ENCODE assay signal across 9 mouse cellular contexts in the genomic region with DNA sequence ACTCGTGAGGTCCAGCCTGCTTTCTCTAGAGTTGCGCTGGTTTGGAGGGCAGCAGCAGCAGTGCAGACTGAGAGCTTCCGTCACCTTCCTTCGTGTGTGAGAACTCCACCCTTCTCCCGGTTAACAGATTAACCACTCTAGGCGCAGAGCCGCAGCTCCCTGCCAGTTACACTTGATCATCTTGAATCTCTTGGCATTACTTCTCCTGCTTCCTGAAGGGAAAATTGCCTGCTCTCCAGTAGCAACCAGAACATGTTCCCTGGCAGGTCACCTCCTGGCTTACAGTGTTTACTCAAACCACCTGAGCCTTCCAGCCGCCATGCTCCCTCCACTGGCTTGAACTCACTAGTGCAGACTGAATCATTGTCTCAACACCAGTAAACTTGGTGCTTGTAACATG.
DNase-seq lines count a peak whose midpoint lies in the region; ATAC-seq lines count a peak whose summit lies in the region.
"Had no signal": no experiment of that assay in that cellular context is flagged by ENCODE, and none has a peak within 500 bp of the region (broad histone marks: within the 10 kb centered on the region; RNA-seq: fewer than 3 reads in every experiment).

No protein-coding gene starts in this region.

- no peak overlapping the region for H3K4me2 ChIP-seq in hindbrain, embryonic 11.5 days (replicated peaks; ENCODE audit: low read depth, low read length)
- H3K4me2 ChIP-seq in hindbrain, embryonic 14.5 days (replicated peaks): no peak overlapping the region
- no peak overlapping the region for H3K4me2 ChIP-seq in stomach, embryonic 14.5 days (replicated peaks; ENCODE audit: low read depth, low read length)
- no peak overlapping the region for H3K4me2 ChIP-seq in heart, embryonic 11.5 days

- H3K4me3 ChIP-seq in hindbrain, embryonic 10.5 days: no peak overlapping the region
- no peak overlapping the region for H3K4me3 ChIP-seq in hindbrain, embryonic 11.5 days (ENCODE audit: low read depth, low read length)
- H3K4me3 ChIP-seq in hindbrain, embryonic 14.5 days (replicated peaks; ENCODE audit: low read length): no peak overlapping the region
- H3K4me3 ChIP-seq in limb, embryonic 10.5 days: no peak overlapping the region
- no peak overlapping the region for H3K4me3 ChIP-seq in stomach, embryonic 14.5 days (ENCODE audit: low read depth, low read length)
- H3K4me3 ChIP-seq in heart, embryonic 11.5 days (ENCODE audit: low read depth, low read length): no peak overlapping the region

- H3K9ac ChIP-seq in hindbrain, embryonic 11.5 days (ENCODE audit: low read depth, low read length): no peak overlapping the region
- peak overlapping the region; percentile 28; the same call in 1 of the 2 replicates for H3K9ac ChIP-seq in hindbrain, embryonic 14.5 days
- no peak overlapping the region for H3K9ac ChIP-seq in stomach, embryonic 14.5 days (replicated peaks; ENCODE audit: low read depth, low read length)
- no peak overlapping the region for H3K9ac ChIP-seq in heart, embryonic 11.5 days (ENCODE audit: low read depth, low read length)

- H3K9me3 ChIP-seq in hindbrain, embryonic 10.5 days: no peaks in the 10 kb centered on the region
- H3K9me3 ChIP-seq in hindbrain, embryonic 11.5 days (ENCODE audit: control insufficient read depth, low read length): no peaks in the 10 kb centered on the region
- H3K9me3 ChIP-seq in hindbrain, embryonic 14.5 days (ENCODE audit: control insufficient read depth, low read length): no peaks in the 10 kb centered on the region
- H3K9me3 ChIP-seq in limb, embryonic 10.5 days (replicated peaks): no peaks in the 10 kb centered on the region
- H3K9me3 ChIP-seq in stomach, embryonic 14.5 days (ENCODE audit: control insufficient read depth, low read depth, low read length): no peaks in the 10 kb centered on the region
- no peaks in the 10 kb centered on the region for H3K9me3 ChIP-seq in heart, embryonic 11.5 days (replicated peaks; ENCODE audit: control insufficient read depth, low read length)

- H3K36me3 ChIP-seq in hindbrain, embryonic 10.5 days: peaks cover 6% of the 10 kb centered on the region
- no peaks in the 10 kb centered on the region for H3K36me3 ChIP-seq in hindbrain, embryonic 11.5 days (ENCODE audit: control insufficient read depth, insufficient read depth, low read length)
- H3K36me3 ChIP-seq in hindbrain, embryonic 14.5 days (replicated peaks; ENCODE audit: control insufficient read depth, insufficient read depth): no peaks in the 10 kb centered on the region
- no peaks in the 10 kb centered on the region for H3K36me3 ChIP-seq in limb, embryonic 10.5 days
- H3K36me3 ChIP-seq in stomach, embryonic 14.5 days (ENCODE audit: control insufficient read depth, insufficient read depth, low read length): no peaks in the 10 kb centered on the region
- H3K36me3 ChIP-seq in heart, embryonic 11.5 days (ENCODE audit: control insufficient read depth, insufficient read depth, low read length): no peaks in the 10 kb centered on the region; the same call in 1 of the 2 replicates

- H3K4me1 ChIP-seq in hindbrain, embryonic 10.5 days (replicated peaks): peaks cover 55% of the 10 kb centered on the region
- peaks cover 10% of the 10 kb centered on the region; the same call in 1 of the 2 replicates for H3K4me1 ChIP-seq in hindbrain, embryonic 11.5 days (replicated peaks; ENCODE audit: control insufficient read depth, insufficient read depth, low read length)
- peaks cover 44% of the 10 kb centered on the region for H3K4me1 ChIP-seq in hindbrain, embryonic 14.5 days (replicated peaks; ENCODE audit: control insufficient read depth, insufficient read depth, low read length)
- H3K4me1 ChIP-seq in limb, embryonic 10.5 days: peaks cover 26% of the 10 kb centered on the region
- peaks cover 36% of the 10 kb centered on the region; the same call in 1 of the 2 replicates for H3K4me1 ChIP-seq in stomach, embryonic 14.5 days (ENCODE audit: control insufficient read depth, insufficient read depth, low read length)
- peaks cover 23% of the 10 kb centered on the region for H3K4me1 ChIP-seq in heart, embryonic 11.5 days (ENCODE audit: control insufficient read depth, insufficient read depth, low read length)

- H3K27ac ChIP-seq in hindbrain, embryonic 10.5 days: peak overlapping the region; percentile 66
- no peak overlapping the region for H3K27ac ChIP-seq in hindbrain, embryonic 11.5 days (ENCODE audit: low read depth, low read length)
- H3K27ac ChIP-seq in hindbrain, embryonic 14.5 days: peak overlapping the region; percentile 50; the same call in 1 of the 2 replicates
- 0 out of 2 replicates have a peak overlapping the region, but pooled peaks have one; percentile 7 for H3K27ac ChIP-seq in limb, embryonic 10.5 days
- H3K27ac ChIP-seq in stomach, embryonic 14.5 days (ENCODE audit: low read length): no peak overlapping the region
- H3K27ac ChIP-seq in heart, embryonic 11.5 days (ENCODE audit: low read depth, low read length): no peak overlapping the region

- WGBS in hindbrain, embryonic 10.5 days: 81% methylated on average over 8 of the region's 8 CpGs
- WGBS in hindbrain, embryonic 11.5 days: 74% methylated on average over 8 of the region's 8 CpGs
- WGBS in hindbrain, embryonic 14.5 days: 66% methylated on average over 8 of the region's 8 CpGs
- WGBS in limb, embryonic 10.5 days: 63% methylated on average over 8 of the region's 8 CpGs
- 31% methylated on average over 8 of the region's 8 CpGs for WGBS in stomach, embryonic 14.5 days
- 52% methylated on average over 8 of the region's 8 CpGs for WGBS in heart, embryonic 11.5 days (ENCODE audit: insufficient replicate concordance)

- no peak for ATAC-seq in hindbrain, embryonic 11.5 days (ENCODE audit: low FRiP score)
- no peak for ATAC-seq in hindbrain, embryonic 14.5 days (ENCODE audit: low FRiP score)
- ATAC-seq in stomach, embryonic 14.5 days (ENCODE audit: insufficient number of reproducible peaks, insufficient read depth, low FRiP score, low read depth): 0 out of 2 replicates have a peak, but pooled peaks have one; percentile 23
- no peak for ATAC-seq in heart, embryonic 11.5 days (replicated peaks; ENCODE audit: insufficient number of reproducible peaks, low FRiP score, low TSS enrichment)

- no peaks in the 10 kb centered on the region for H3K27me3 ChIP-seq in hindbrain, embryonic 10.5 days (ENCODE audit: insufficient read depth, poor library complexity, severe bottlenecking)
- H3K27me3 ChIP-seq in hindbrain, embryonic 11.5 days (ENCODE audit: control insufficient read depth, insufficient read depth, low read length): no peaks in the 10 kb centered on the region
- no peaks in the 10 kb centered on the region for H3K27me3 ChIP-seq in hindbrain, embryonic 14.5 days (ENCODE audit: control insufficient read depth, insufficient read depth, low read length)
- no peaks in the 10 kb centered on the region for H3K27me3 ChIP-seq in limb, embryonic 10.5 days (ENCODE audit: low read depth, poor library complexity, severe bottlenecking)
- no peaks in the 10 kb centered on the region for H3K27me3 ChIP-seq in stomach, embryonic 14.5 days (ENCODE audit: control insufficient read depth, insufficient read depth, low read length)
- no peaks in the 10 kb centered on the region for H3K27me3 ChIP-seq in heart, embryonic 11.5 days (ENCODE audit: control insufficient read depth, insufficient read depth, low read length)

- DNase-seq in hindbrain, embryonic 10.5 days (ENCODE audit: low spot score): no peak
- no peak for DNase-seq in hindbrain, embryonic 11.5 days (ENCODE audit: low spot score)
- DNase-seq in hindbrain, embryonic 14.5 days (ENCODE audit: low spot score): no peak
- no peak for DNase-seq in limb, embryonic 10.5 days (ENCODE audit: low spot score)
- DNase-seq in left cerebral cortex, adult 11 months (ENCODE audit: low spot score): no peak
- no peak for DNase-seq in T-cell, adult 2 months (ENCODE audit: low spot score)
- DNase-seq: thymus, postnatal 25 days had no signal

Comparison
In these comparisons a context has a peak if more than half of its experiments do, and no peak if none do; other contexts are left out.
1. H3K27ac ChIP-seq: peak in hindbrain, embryonic 10.5 days (single experiment), hindbrain, embryonic 14.5 days (single experiment) and limb, embryonic 10.5 days (single experiment); none in hindbrain, embryonic 11.5 days (single experiment), stomach, embryonic 14.5 days (single experiment) and heart, embryonic 11.5 days (single experiment).